Mouse (Mus musculus): ENCODE measurements at regions not wholly inside any gene's neighbourhood (a gene's known extent, or its start where the extent isn't known, plus 50 kb on each side); places are given as distances from the start of the nearest gene placed in this dataset.

DNA sequence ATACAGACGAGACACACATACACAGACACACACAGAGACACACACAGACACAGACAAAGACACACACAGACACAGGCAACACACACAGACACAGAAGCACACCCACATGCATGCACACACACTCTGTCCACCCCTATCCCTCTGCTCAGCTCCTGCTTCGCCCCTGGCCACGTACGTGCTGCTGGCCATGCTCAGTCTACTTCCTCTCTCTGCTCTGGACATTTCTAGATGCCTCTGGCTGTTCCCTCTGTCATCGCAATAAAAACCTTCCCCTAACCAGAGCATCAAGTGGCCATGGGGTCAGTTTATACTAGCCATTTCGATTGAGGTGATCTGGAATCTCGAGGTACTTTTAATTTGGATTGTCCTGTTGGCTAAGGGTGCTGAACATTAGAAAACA is 118.9 kb upstream of the Slc38a2 start:
- TF ChIP-seq ELF1 (IDR thresholded peaks at IDR 0.05; ENCODE audit: low read depth, low read length): no peak
- no peak for TF ChIP-seq CTCF (IDR thresholded peaks at IDR 0.05 in 2 of 3, conservative IDR thresholded peaks at IDR 0.05 in 1 of 3; ENCODE audit: control insufficient read depth in 1 of 3, insufficient read depth in 1 of 3, low read depth in 2 of 3, low read length in 3 of 3, poor library complexity in 1 of 3, severe bottlenecking in 1 of 3)

Data from MEL (cell line).